ENCODE assay signal across 9 mouse cellular contexts in genomic region chr10:83508962-83509660, GRCm38 (mm10). TPM values are rescaled to one million over a fixed set of nuclear protein-coding genes. Genes with fewer than 3 reads are reported as not detected.
DNase-seq lines count a peak whose midpoint lies in the region; ATAC-seq lines count a peak whose summit lies in the region.
"Had no signal": no experiment of that assay in that cellular context is flagged by ENCODE, and none has a peak within 500 bp of the region (broad histone marks: within the 10 kb centered on the region; RNA-seq: fewer than 3 reads in every experiment).

No protein-coding gene starts in this region.

- no peaks in the 10 kb centered on the region for H3K4me1 ChIP-seq in forebrain, embryonic 11.5 days (replicated peaks; ENCODE audit: control insufficient read depth, insufficient read depth, low read length)
- H3K4me1 ChIP-seq: stomach, embryonic 15.5 days had no signal

- no peak overlapping the region for H3K9ac ChIP-seq in forebrain, embryonic 11.5 days (ENCODE audit: low read length)
- H3K9ac ChIP-seq: stomach, embryonic 15.5 days had no signal

- no peak for ATAC-seq in forebrain, embryonic 11.5 days (replicated peaks; ENCODE audit: low FRiP score)
- ATAC-seq in inflammation-experienced regulatory T-cells, adult 6 months = no peak

- H3K27ac ChIP-seq in forebrain, embryonic 11.5 days (ENCODE audit: low read depth, low read length) = no peak overlapping the region
- H3K27ac ChIP-seq: stomach, embryonic 15.5 days had no signal

- H3K27me3 ChIP-seq in forebrain, embryonic 11.5 days (ENCODE audit: control insufficient read depth, insufficient read depth, low read length) = no peaks in the 10 kb centered on the region
- H3K27me3 ChIP-seq: stomach, embryonic 15.5 days had no signal

- DNase-seq in embryo, embryonic 10 days (ENCODE audit: low spot score) = peak; percentile 25
- DNase-seq in embryo, embryonic 9.5 days (ENCODE audit: extremely low spot score) = no peak
- peak; percentile 24 to 39 for DNase-seq in right cerebral cortex, adult 2 months (ENCODE audit: low spot score in 2 of 2)
- DNase-seq in right cerebral cortex, postnatal 14 days = no peak
- peak; percentile 57 for DNase-seq in induced T-regulatory cell, adult 2 months (ENCODE audit: low read depth)
- DNase-seq in naive thymus-derived CD4-positive, alpha-beta T cell, adult 2 months (ENCODE audit: low read depth) = peak; percentile 49
- DNase-seq in forebrain, embryonic 11.5 days (ENCODE audit: low spot score) = no peak

- no peak overlapping the region for H3K4me2 ChIP-seq in forebrain, embryonic 11.5 days (ENCODE audit: low read depth, low read length, severe bottlenecking)
- H3K4me2 ChIP-seq: stomach, embryonic 15.5 days had no signal

- H3K36me3 ChIP-seq in forebrain, embryonic 11.5 days (ENCODE audit: control insufficient read depth, insufficient read depth, low read length) = no peaks in the 10 kb centered on the region
- H3K36me3 ChIP-seq: stomach, embryonic 15.5 days had no signal

- H3K4me3 ChIP-seq in forebrain, embryonic 11.5 days (ENCODE audit: low read depth, low read length) = no peak overlapping the region
- H3K4me3 ChIP-seq: stomach, embryonic 15.5 days had no signal

- 64% methylated on average over 8 of the region's 8 CpGs for WGBS in forebrain, embryonic 11.5 days

- no peaks in the 10 kb centered on the region; the same call in 1 of the 2 replicates for H3K9me3 ChIP-seq in forebrain, embryonic 11.5 days (ENCODE audit: control insufficient read depth, low read length)
- H3K9me3 ChIP-seq: stomach, embryonic 15.5 days had no signal

RNA-seq across cellular contexts. Expression of gene Aldh1l2, which starts 24.8 kb away (rescaled TPM):
- polyA plus RNA-seq in forebrain, embryonic 11.5 days (2014; fragmentation: Nextera tagmentation; extraction: Ambion mirVana) = 6.1 and 7.1 TPM in 2 replicates
- polyA plus RNA-seq in inflammation-experienced regulatory T-cells, adult 6 months (2017; shearing (Covaris generic)) = not detected

RNA-seq across cellular contexts. Expression of gene Washc4, which starts 34.4 kb away (rescaled TPM):
- polyA plus RNA-seq in forebrain, embryonic 11.5 days (2014; fragmentation: Nextera tagmentation; extraction: Ambion mirVana) = 28.9 and 36.5 TPM in 2 replicates
- 10 to 100 TPM; 25.8 to 28.8 (median 26.2) TPM for polyA plus RNA-seq in inflammation-experienced regulatory T-cells, adult 6 months (2017; shearing (Covaris generic))

Comparison
In these comparisons a context has a peak if more than half of its experiments do, and no peak if none do; other contexts are left out.
1. DNase-seq: peak in embryo, embryonic 10 days (single experiment), right cerebral cortex, adult 2 months (2 of 2), induced T-regulatory cell, adult 2 months (single experiment) and naive thymus-derived CD4-positive, alpha-beta T cell, adult 2 months (single experiment); none in embryo, embryonic 9.5 days (single experiment), right cerebral cortex, postnatal 14 days (single experiment) and forebrain, embryonic 11.5 days (single experiment).